ENCODE assay signal across 8 mouse cellular contexts in genomic region chr8:77516845-77517244, GRCm38 (mm10). TPM values are rescaled to one million over a fixed set of nuclear protein-coding genes. Genes with fewer than 3 reads are reported as not detected.
DNase-seq lines count a peak whose midpoint lies in the region; ATAC-seq and TF ChIP-seq lines count a peak whose summit lies in the region.

No protein-coding gene starts in this region.

- peak overlapping the region; percentile 77 for H3K9ac ChIP-seq in embryonic facial prominence, embryonic 11.5 days (replicated peaks; ENCODE audit: low read length)
- peak overlapping the region; percentile 87 for H3K9ac ChIP-seq in intestine, embryonic 14.5 days (ENCODE audit: low read length)
- peak overlapping the region; percentile 68; the same call in 1 of the 2 replicates for H3K9ac ChIP-seq in liver, embryonic 15.5 days

- H3K79me3 ChIP-seq in C2C12 (ENCODE audit: low read depth) = peaks cover 55% of the 10 kb centered on the region

- no peaks in the 10 kb centered on the region for H3K9me3 ChIP-seq in embryonic facial prominence, embryonic 11.5 days (replicated peaks; ENCODE audit: control insufficient read depth, low read length)
- H3K9me3 ChIP-seq in intestine, embryonic 14.5 days (ENCODE audit: control insufficient read depth, low read length) = no peaks in the 10 kb centered on the region
- H3K9me3 ChIP-seq in liver, embryonic 15.5 days (replicated peaks) = no peaks in the 10 kb centered on the region

- peaks cover 3% of the 10 kb centered on the region; the same call in 1 of the 2 replicates for H3K4me1 ChIP-seq in embryonic facial prominence, embryonic 11.5 days (ENCODE audit: control insufficient read depth, insufficient read depth, low read length)
- peaks cover 33% of the 10 kb centered on the region for H3K4me1 ChIP-seq in intestine, embryonic 14.5 days (replicated peaks; ENCODE audit: control insufficient read depth, insufficient read depth, low read length)
- peaks cover 35% of the 10 kb centered on the region for H3K4me1 ChIP-seq in liver, embryonic 15.5 days (replicated peaks)

- no peak overlapping the region for H3K27ac ChIP-seq in embryonic facial prominence, embryonic 11.5 days (replicated peaks; ENCODE audit: low read depth, low read length)
- peak overlapping the region; percentile 93 for H3K27ac ChIP-seq in intestine, embryonic 14.5 days (ENCODE audit: low read depth)
- no peak overlapping the region for H3K27ac ChIP-seq in liver, embryonic 15.5 days (replicated peaks)

- no peaks in the 10 kb centered on the region for H3K27me3 ChIP-seq in C2C12 (ENCODE audit: control insufficient read depth, insufficient read depth, insufficient read length)
- H3K27me3 ChIP-seq in embryonic facial prominence, embryonic 11.5 days (ENCODE audit: control insufficient read depth, insufficient read depth, low read length) = no peaks in the 10 kb centered on the region
- no peaks in the 10 kb centered on the region for H3K27me3 ChIP-seq in intestine, embryonic 14.5 days (replicated peaks; ENCODE audit: control insufficient read depth, insufficient read depth, low read length)
- no peaks in the 10 kb centered on the region for H3K27me3 ChIP-seq in liver, embryonic 15.5 days

- peak overlapping the region; percentile 84 for H3ac ChIP-seq in C2C12 (ENCODE audit: control insufficient read depth, insufficient read length, low read depth)

- H3K79me2 ChIP-seq in C2C12 (ENCODE audit: control insufficient read depth, insufficient read depth) = peaks cover 80% of the 10 kb centered on the region

- H3K4me2 ChIP-seq in embryonic facial prominence, embryonic 11.5 days (ENCODE audit: low read depth, low read length) = peak overlapping the region; percentile 77
- peak overlapping the region; percentile 80 for H3K4me2 ChIP-seq in intestine, embryonic 14.5 days (ENCODE audit: low read length)
- H3K4me2 ChIP-seq in liver, embryonic 15.5 days = peak overlapping the region; percentile 97

- WGBS in embryonic facial prominence, embryonic 11.5 days = 4% methylated on average over 10 of the region's 10 CpGs
- 2% methylated on average over 10 of the region's 10 CpGs for WGBS in intestine, embryonic 14.5 days
- WGBS in liver, embryonic 15.5 days (ENCODE audit: insufficient replicate concordance) = 4% methylated on average over 10 of the region's 10 CpGs

- TF ChIP-seq CTCF in C2C12 (IDR thresholded peaks at IDR 0.05; ENCODE audit: control insufficient read depth, insufficient read depth, insufficient read length) = no peak

- H3K36me3 ChIP-seq in C2C12 (ENCODE audit: control insufficient read depth, insufficient read depth) = peaks cover 8% of the 10 kb centered on the region
- H3K36me3 ChIP-seq in embryonic facial prominence, embryonic 11.5 days (replicated peaks; ENCODE audit: control insufficient read depth, insufficient read depth, low read depth, low read length) = no peaks in the 10 kb centered on the region
- no peaks in the 10 kb centered on the region for H3K36me3 ChIP-seq in intestine, embryonic 14.5 days (ENCODE audit: control insufficient read depth, insufficient read depth, low read length)
- H3K36me3 ChIP-seq in liver, embryonic 15.5 days (replicated peaks) = no peaks in the 10 kb centered on the region

- DNase-seq in CD4-positive, CD25-positive, alpha-beta regulatory T cell, adult 2 months (ENCODE audit: low read depth, low spot score) = peak; percentile 30
- peak; percentile 30 for DNase-seq in embryonic facial prominence, embryonic 11.5 days (ENCODE audit: low spot score)
- DNase-seq in intestine, embryonic 14.5 days (ENCODE audit: low spot score) = peak; percentile 68
- DNase-seq in thymus, postnatal 36 days = peak; percentile 19 to 20
- no peak for DNase-seq in adrenal gland, postnatal 10 days

- H3K4me3 ChIP-seq in C2C12 (ENCODE audit: insufficient read depth, poor library complexity, severe bottlenecking) = peak overlapping the region; percentile 85
- peak overlapping the region; percentile 56 for H3K4me3 ChIP-seq in embryonic facial prominence, embryonic 11.5 days (ENCODE audit: low read depth, low read length)
- peak overlapping the region; percentile 79 for H3K4me3 ChIP-seq in intestine, embryonic 14.5 days (ENCODE audit: low read depth, low read length)
- H3K4me3 ChIP-seq in liver, embryonic 15.5 days (replicated peaks) = peak overlapping the region; percentile 75

- ATAC-seq in CD4-positive, CD25-positive, alpha-beta regulatory T cell, adult 4 months = no peak
- no peak for ATAC-seq in embryonic facial prominence, embryonic 11.5 days (replicated peaks; ENCODE audit: insufficient number of reproducible peaks, low FRiP score, low TSS enrichment, low read depth)
- ATAC-seq in intestine, embryonic 14.5 days (replicated peaks; ENCODE audit: low FRiP score, low TSS enrichment, low read depth) = no peak
- no peak for ATAC-seq in liver, embryonic 15.5 days (ENCODE audit: insufficient read depth)

TF ChIP-seq in C2C12, 6 proteins besides CTCF, POLR2A, EP300 and RAD21:
- TF ChIP-seq MAX (IDR thresholded peaks at IDR 0.05) = no peak
- TF ChIP-seq MYOD1 (IDR thresholded peaks at IDR 0.05; ENCODE audit: control insufficient read depth, insufficient read length, low read depth) = no peak
- no peak for TF ChIP-seq MYOG (IDR thresholded peaks at IDR 0.05; ENCODE audit: control insufficient read depth, extremely low read depth, insufficient read length)
- TF ChIP-seq USF1 (IDR thresholded peaks at IDR 0.05; ENCODE audit: low read depth) = no peak
- no peak for TF ChIP-seq FOSL1 (IDR thresholded peaks at IDR 0.05; ENCODE audit: insufficient read depth, low read length, poor library complexity, severe bottlenecking)
- no peak for TF ChIP-seq CEBPB (IDR thresholded peaks at IDR 0.05; ENCODE audit: low read depth)

RNA-seq across cellular contexts. Expression of gene Arhgap10, which starts 0.9 kb away (rescaled TPM):
- 1 to 10 TPM; 2.3 to 3.5 TPM for polyA plus RNA-seq in CD4-positive, CD25-positive, alpha-beta regulatory T cell, adult 4 months (2017; shearing (Covaris generic))
- polyA plus RNA-seq in C2C12 (2012; fragmentation: generic; extraction: Trizol) = 17.6 TPM
- polyA plus RNA-seq in embryonic facial prominence, embryonic 11.5 days (2014; fragmentation: Nextera tagmentation; extraction: Ambion mirVana) = 23.0 and 26.3 TPM in 2 replicates
- polyA plus RNA-seq in intestine, embryonic 14.5 days (2014; fragmentation: Nextera tagmentation; extraction: Ambion mirVana) = 33.6 and 37.0 TPM in 2 replicates
- polyA plus RNA-seq in liver, embryonic 15.5 days (2015; fragmentation: Nextera tagmentation; extraction: Ambion mirVana) = 5.5 and 5.8 TPM in 2 replicates
- total RNA-seq in adrenal gland, postnatal 10 days (2021) = 10 to 100 TPM; 20.9 to 29.4 TPM

RNA-seq across cellular contexts. Expression of gene Prmt9, which starts 32.4 kb away (rescaled TPM):
- 10 to 100 TPM; 12.9 to 14.6 TPM for polyA plus RNA-seq in CD4-positive, CD25-positive, alpha-beta regulatory T cell, adult 4 months (2017; shearing (Covaris generic))
- polyA plus RNA-seq in C2C12 (2012; fragmentation: generic; extraction: Trizol) = 7.5 TPM
- 22.9 and 26.0 TPM in 2 replicates for polyA plus RNA-seq in embryonic facial prominence, embryonic 11.5 days (2014; fragmentation: Nextera tagmentation; extraction: Ambion mirVana)
- polyA plus RNA-seq in intestine, embryonic 14.5 days (2014; fragmentation: Nextera tagmentation; extraction: Ambion mirVana) = 19.6 and 19.7 TPM in 2 replicates
- 7.6 and 8.0 TPM in 2 replicates for polyA plus RNA-seq in liver, embryonic 15.5 days (2015; fragmentation: Nextera tagmentation; extraction: Ambion mirVana)
- 10 to 100 TPM; 16.0 to 18.7 TPM for total RNA-seq in adrenal gland, postnatal 10 days (2021)
